Mouse (Mus musculus): Measurements from ENCODE around the gene Anxa7. TPM values are rescaled to one million over a fixed set of nuclear protein-coding genes. Genes with fewer than 3 reads are reported as not detected.

The Anxa7 gene
- polyA plus RNA-seq, 1 experiment: 47.9 TPM

- H3K36me3 ChIP-seq (ENCODE audit: control insufficient read depth, insufficient read depth): no peaks in the 10 kb centered on the region
- TF ChIP-seq CTCF (IDR thresholded peaks at IDR 0.05; ENCODE audit: control insufficient read depth, insufficient read depth, insufficient read length) (no peak), MYOG (IDR thresholded peaks at IDR 0.05; ENCODE audit: control insufficient read depth, extremely low read depth, insufficient read length) (no peak), FOSL1 (IDR thresholded peaks at IDR 0.05; ENCODE audit: insufficient read depth, low read length, poor library complexity, severe bottlenecking) (no peak), CEBPB (IDR thresholded peaks at IDR 0.05; ENCODE audit: low read depth) (no peak), USF1 (IDR thresholded peaks at IDR 0.05; ENCODE audit: low read depth) (no peak), MYOD1 (IDR thresholded peaks at IDR 0.05; ENCODE audit: control insufficient read depth, insufficient read length, low read depth) (no peak), MAX (IDR thresholded peaks at IDR 0.05) (no peak)
- no peak overlapping the region for H3K4me3 ChIP-seq (ENCODE audit: insufficient read depth, poor library complexity, severe bottlenecking)
- H3K27me3 ChIP-seq (ENCODE audit: control insufficient read depth, insufficient read depth, insufficient read length): no peaks in the 10 kb centered on the region
- no peaks in the 10 kb centered on the region for H3K79me2 ChIP-seq (ENCODE audit: control insufficient read depth, insufficient read depth)
- no peaks in the 10 kb centered on the region for H3K79me3 ChIP-seq (ENCODE audit: low read depth)
- H3ac ChIP-seq (ENCODE audit: control insufficient read depth, insufficient read length, low read depth): no peak overlapping the region
These were observed 43.0 kb downstream of the Anxa7 start for GRCm38 (mm10) chr14:20436976-20437375.

- Histone ChIP-seq H3K4me3 (ENCODE audit: insufficient read depth, poor library complexity, severe bottlenecking) (no peak overlapping the region), H3ac (ENCODE audit: control insufficient read depth, insufficient read length, low read depth) (no peak overlapping the region), H3K27me3 (ENCODE audit: control insufficient read depth, insufficient read depth, insufficient read length) (no peaks in the 10 kb centered on the region), H3K79me2 (ENCODE audit: control insufficient read depth, insufficient read depth) (no peaks in the 10 kb centered on the region), H3K36me3 (ENCODE audit: control insufficient read depth, insufficient read depth) (no peaks in the 10 kb centered on the region), H3K79me3 (ENCODE audit: low read depth) (no peaks in the 10 kb centered on the region)
- TF ChIP-seq MAX (IDR thresholded peaks at IDR 0.05): no peak
- TF ChIP-seq MYOD1 (IDR thresholded peaks at IDR 0.05; ENCODE audit: control insufficient read depth, insufficient read length, low read depth): no peak
- no peak for TF ChIP-seq CTCF (IDR thresholded peaks at IDR 0.05; ENCODE audit: control insufficient read depth, insufficient read depth, insufficient read length)
- TF ChIP-seq CEBPB (IDR thresholded peaks at IDR 0.05; ENCODE audit: low read depth): no peak
- TF ChIP-seq USF1 (IDR thresholded peaks at IDR 0.05; ENCODE audit: low read depth): no peak
- no peak for TF ChIP-seq MYOG (IDR thresholded peaks at IDR 0.05; ENCODE audit: control insufficient read depth, extremely low read depth, insufficient read length)
- no peak for TF ChIP-seq FOSL1 (IDR thresholded peaks at IDR 0.05; ENCODE audit: insufficient read depth, low read length, poor library complexity, severe bottlenecking)
These were observed 47.5 kb downstream of the Anxa7 start for GRCm38 (mm10) chr14:20432420-20432819.

GRCm38 (mm10) chr14:20431726-20432125 is 48.2 kb downstream of the Anxa7 start:
- no peaks in the 10 kb centered on the region for H3K79me3 ChIP-seq (ENCODE audit: low read depth)
- H3K79me2 ChIP-seq (ENCODE audit: control insufficient read depth, insufficient read depth): no peaks in the 10 kb centered on the region
- no peak overlapping the region for H3K4me3 ChIP-seq (ENCODE audit: insufficient read depth, poor library complexity, severe bottlenecking)
- no peaks in the 10 kb centered on the region for H3K27me3 ChIP-seq (ENCODE audit: control insufficient read depth, insufficient read depth, insufficient read length)
- TF ChIP-seq FOSL1 (IDR thresholded peaks at IDR 0.05; ENCODE audit: insufficient read depth, low read length, poor library complexity, severe bottlenecking): no peak
- TF ChIP-seq MYOD1 (IDR thresholded peaks at IDR 0.05; ENCODE audit: control insufficient read depth, insufficient read length, low read depth): no peak
- TF ChIP-seq USF1 (IDR thresholded peaks at IDR 0.05; ENCODE audit: low read depth): no peak
- no peak for TF ChIP-seq CTCF (IDR thresholded peaks at IDR 0.05; ENCODE audit: control insufficient read depth, insufficient read depth, insufficient read length)
- no peak for TF ChIP-seq CEBPB (IDR thresholded peaks at IDR 0.05; ENCODE audit: low read depth)
- no peak for TF ChIP-seq MYOG (IDR thresholded peaks at IDR 0.05; ENCODE audit: control insufficient read depth, extremely low read depth, insufficient read length)
- no peak for TF ChIP-seq MAX (IDR thresholded peaks at IDR 0.05)
- no peak overlapping the region for H3ac ChIP-seq (ENCODE audit: control insufficient read depth, insufficient read length, low read depth)
- no peaks in the 10 kb centered on the region for H3K36me3 ChIP-seq (ENCODE audit: control insufficient read depth, insufficient read depth)

GRCm38 (mm10) chr14:20429833-20430232 is 50.1 kb downstream of the Anxa7 start:
- TF ChIP-seq CEBPB (IDR thresholded peaks at IDR 0.05; ENCODE audit: low read depth) (no peak), FOSL1 (IDR thresholded peaks at IDR 0.05; ENCODE audit: insufficient read depth, low read length, poor library complexity, severe bottlenecking) (no peak), MYOG (IDR thresholded peaks at IDR 0.05; ENCODE audit: control insufficient read depth, extremely low read depth, insufficient read length) (no peak), CTCF (IDR thresholded peaks at IDR 0.05; ENCODE audit: control insufficient read depth, insufficient read depth, insufficient read length) (no peak), USF1 (IDR thresholded peaks at IDR 0.05; ENCODE audit: low read depth) (no peak), MYOD1 (IDR thresholded peaks at IDR 0.05; ENCODE audit: control insufficient read depth, insufficient read length, low read depth) (no peak), MAX (IDR thresholded peaks at IDR 0.05) (no peak)
- H3K79me3 ChIP-seq (ENCODE audit: low read depth): no peaks in the 10 kb centered on the region

GRCm38 (mm10) chr14:20428593-20428992 is 51.3 kb downstream of the Anxa7 start:
- Histone ChIP-seq H3K4me3 (ENCODE audit: insufficient read depth, poor library complexity, severe bottlenecking) (no peak overlapping the region), H3ac (ENCODE audit: control insufficient read depth, insufficient read length, low read depth) (no peak overlapping the region), H3K36me3 (ENCODE audit: control insufficient read depth, insufficient read depth) (no peaks in the 10 kb centered on the region), H3K79me3 (ENCODE audit: low read depth) (no peaks in the 10 kb centered on the region), H3K27me3 (ENCODE audit: control insufficient read depth, insufficient read depth, insufficient read length) (no peaks in the 10 kb centered on the region), H3K79me2 (ENCODE audit: control insufficient read depth, insufficient read depth) (no peaks in the 10 kb centered on the region)
- no peak for TF ChIP-seq CTCF (IDR thresholded peaks at IDR 0.05; ENCODE audit: control insufficient read depth, insufficient read depth, insufficient read length)
- TF ChIP-seq MAX (IDR thresholded peaks at IDR 0.05): no peak
- TF ChIP-seq USF1 (IDR thresholded peaks at IDR 0.05; ENCODE audit: low read depth): no peak
- TF ChIP-seq MYOD1 (IDR thresholded peaks at IDR 0.05; ENCODE audit: control insufficient read depth, insufficient read length, low read depth): no peak
- no peak for TF ChIP-seq FOSL1 (IDR thresholded peaks at IDR 0.05; ENCODE audit: insufficient read depth, low read length, poor library complexity, severe bottlenecking)
- TF ChIP-seq CEBPB (IDR thresholded peaks at IDR 0.05; ENCODE audit: low read depth): no peak
- TF ChIP-seq MYOG (IDR thresholded peaks at IDR 0.05; ENCODE audit: control insufficient read depth, extremely low read depth, insufficient read length): no peak

More at GRCm38 (mm10) chr14:20429833-20430232, 50.1 kb downstream of the Anxa7 start:
- H3ac ChIP-seq (ENCODE audit: control insufficient read depth, insufficient read length, low read depth): no peak overlapping the region
- no peaks in the 10 kb centered on the region for H3K79me2 ChIP-seq (ENCODE audit: control insufficient read depth, insufficient read depth)
- H3K36me3 ChIP-seq (ENCODE audit: control insufficient read depth, insufficient read depth): no peaks in the 10 kb centered on the region
- no peak overlapping the region for H3K4me3 ChIP-seq (ENCODE audit: insufficient read depth, poor library complexity, severe bottlenecking)
- H3K27me3 ChIP-seq (ENCODE audit: control insufficient read depth, insufficient read depth, insufficient read length): no peaks in the 10 kb centered on the region

GRCm38 (mm10) chr14:20423046-20423445 is 56.9 kb downstream of the Anxa7 start:
- H3K27me3 ChIP-seq (ENCODE audit: control insufficient read depth, insufficient read depth, insufficient read length): no peaks in the 10 kb centered on the region
- H3ac ChIP-seq (ENCODE audit: control insufficient read depth, insufficient read length, low read depth): no peak overlapping the region
- no peaks in the 10 kb centered on the region for H3K79me3 ChIP-seq (ENCODE audit: low read depth)
- no peaks in the 10 kb centered on the region for H3K36me3 ChIP-seq (ENCODE audit: control insufficient read depth, insufficient read depth)
- no peaks in the 10 kb centered on the region for H3K79me2 ChIP-seq (ENCODE audit: control insufficient read depth, insufficient read depth)
- TF ChIP-seq MYOD1 (IDR thresholded peaks at IDR 0.05; ENCODE audit: control insufficient read depth, insufficient read length, low read depth) (peak; percentile 39), CTCF (IDR thresholded peaks at IDR 0.05; ENCODE audit: control insufficient read depth, insufficient read depth, insufficient read length) (no peak)
- no peak overlapping the region for H3K4me3 ChIP-seq (ENCODE audit: insufficient read depth, poor library complexity, severe bottlenecking)
